ENCODE assay signal across 35 mouse cellular contexts in genomic region chr3:132931526-132931925, GRCm38 (mm10). TPM values are rescaled to one million over a fixed set of nuclear protein-coding genes. Genes with fewer than 3 reads are reported as not detected.
"Had no signal": no experiment of that assay in that cellular context is flagged by ENCODE, and none has a peak within 500 bp of the region (broad histone marks: within the 10 kb centered on the region; RNA-seq: fewer than 3 reads in every experiment).

No protein-coding gene starts in this region.

- H3K27me3 ChIP-seq: limb, embryonic 12.5 days; limb, embryonic 13.5 days; limb, embryonic 15.5 days; liver, embryonic 12.5 days; liver, embryonic 13.5 days; liver, embryonic 15.5 days; lung, embryonic 15.5 days; megakaryocyte, embryonic 14.5 days; midbrain, embryonic 12.5 days; midbrain, embryonic 13.5 days; midbrain, embryonic 15.5 days; neural tube, embryonic 12.5 days; neural tube, embryonic 13.5 days had no signal

- H3K4me3 ChIP-seq: limb, embryonic 10.5 days; limb, embryonic 12.5 days; limb, embryonic 13.5 days; limb, embryonic 15.5 days; liver, embryonic 12.5 days; liver, embryonic 13.5 days; liver, embryonic 15.5 days; lung, embryonic 15.5 days; megakaryocyte, embryonic 14.5 days; midbrain, embryonic 10.5 days; midbrain, embryonic 12.5 days; midbrain, embryonic 13.5 days; midbrain, embryonic 15.5 days; myocyte; neural tube, embryonic 12.5 days; neural tube, embryonic 13.5 days had no signal

- H3K36me3 ChIP-seq: limb, embryonic 10.5 days; limb, embryonic 12.5 days; limb, embryonic 13.5 days; limb, embryonic 15.5 days; liver, embryonic 12.5 days; liver, embryonic 13.5 days; liver, embryonic 15.5 days; lung, embryonic 15.5 days; midbrain, embryonic 10.5 days; midbrain, embryonic 12.5 days; midbrain, embryonic 13.5 days; midbrain, embryonic 15.5 days; neural tube, embryonic 12.5 days; neural tube, embryonic 13.5 days had no signal

- H3K27ac ChIP-seq: limb, embryonic 10.5 days; limb, embryonic 12.5 days; limb, embryonic 13.5 days; limb, embryonic 15.5 days; liver, embryonic 12.5 days; liver, embryonic 13.5 days; liver, embryonic 14.5 days; liver, embryonic 15.5 days; lung, embryonic 15.5 days; macrophage; midbrain, embryonic 10.5 days; midbrain, embryonic 12.5 days; midbrain, embryonic 13.5 days; midbrain, embryonic 15.5 days; neural tube, embryonic 12.5 days; neural tube, embryonic 13.5 days had no signal

- H3K4me1 ChIP-seq: limb, embryonic 12.5 days; limb, embryonic 13.5 days; liver, embryonic 12.5 days; liver, embryonic 13.5 days; liver, embryonic 15.5 days; megakaryocyte, embryonic 14.5 days; midbrain, embryonic 15.5 days; neural tube, embryonic 12.5 days; neural tube, embryonic 13.5 days had no signal

- H3K4me2 ChIP-seq: limb, embryonic 12.5 days; limb, embryonic 13.5 days; limb, embryonic 15.5 days; liver, embryonic 11.5 days; liver, embryonic 12.5 days; liver, embryonic 13.5 days; liver, embryonic 15.5 days; lung, embryonic 14.5 days; lung, embryonic 15.5 days; midbrain, embryonic 11.5 days; midbrain, embryonic 12.5 days; midbrain, embryonic 13.5 days; midbrain, embryonic 15.5 days; neural tube, embryonic 12.5 days; neural tube, embryonic 13.5 days had no signal

- H3K9me3 ChIP-seq: limb, embryonic 10.5 days; limb, embryonic 12.5 days; limb, embryonic 13.5 days; limb, embryonic 15.5 days; liver, embryonic 12.5 days; liver, embryonic 13.5 days; liver, embryonic 15.5 days; lung, embryonic 15.5 days; megakaryocyte, embryonic 14.5 days; midbrain, embryonic 10.5 days; midbrain, embryonic 12.5 days; midbrain, embryonic 13.5 days; midbrain, embryonic 15.5 days; neural tube, embryonic 12.5 days; neural tube, embryonic 13.5 days had no signal

- ATAC-seq: liver, embryonic 12.5 days; liver, postnatal 0 days; midbrain, embryonic 13.5 days; midbrain, embryonic 15.5 days; midbrain, embryonic 16.5 days had no signal

- H3K9ac ChIP-seq: limb, embryonic 12.5 days; limb, embryonic 13.5 days; limb, embryonic 15.5 days; liver, embryonic 12.5 days; liver, embryonic 13.5 days; liver, embryonic 14.5 days; liver, embryonic 15.5 days; liver, postnatal 0 days; lung, embryonic 14.5 days; lung, embryonic 15.5 days; midbrain, embryonic 12.5 days; midbrain, embryonic 13.5 days; midbrain, embryonic 15.5 days; neural tube, embryonic 12.5 days; neural tube, embryonic 13.5 days had no signal

- DNase-seq: left cerebral cortex, postnatal 4 days; liver; liver, embryonic 13.5 days; liver, postnatal 0 days; lung, adult 18-20 months; lung, adult 2 months; lung, embryonic 14.5 days; lung, postnatal 14 days; lung, postnatal 36 days; lung, postnatal 4 days; midbrain, embryonic 14.5 days had no signal

RNA-seq across cellular contexts. Expression of gene Npnt, which starts 18.6 kb away (rescaled TPM):
- total RNA-seq: megakaryocyte progenitor cell, adult 5-6 weeks; megakaryocyte, adult 5-6 weeks; megakaryocyte-erythroid progenitor cell, adult 5-6 weeks; monocyte, adult 5-6 weeks had no signal
- polyA plus RNA-seq: macrophage had no signal
